Mouse (Mus musculus): Measurements from ENCODE around the gene Ube2b.

GRCm38 (mm10) chr11:51944239-51944638, 56.3 kb downstream of the Ube2b start:
- TF ChIP-seq CTCF (IDR thresholded peaks at IDR 0.05; ENCODE audit: control insufficient read depth, insufficient read depth, insufficient replicate concordance, low read depth, low read length) (no peak), POLR2A (IDR thresholded peaks at IDR 0.05; ENCODE audit: control insufficient read depth, low read depth, low read length) (no peak)
